Comparison of ENCODE assay signal across 29 mouse cellular contexts in the genomic region with DNA sequence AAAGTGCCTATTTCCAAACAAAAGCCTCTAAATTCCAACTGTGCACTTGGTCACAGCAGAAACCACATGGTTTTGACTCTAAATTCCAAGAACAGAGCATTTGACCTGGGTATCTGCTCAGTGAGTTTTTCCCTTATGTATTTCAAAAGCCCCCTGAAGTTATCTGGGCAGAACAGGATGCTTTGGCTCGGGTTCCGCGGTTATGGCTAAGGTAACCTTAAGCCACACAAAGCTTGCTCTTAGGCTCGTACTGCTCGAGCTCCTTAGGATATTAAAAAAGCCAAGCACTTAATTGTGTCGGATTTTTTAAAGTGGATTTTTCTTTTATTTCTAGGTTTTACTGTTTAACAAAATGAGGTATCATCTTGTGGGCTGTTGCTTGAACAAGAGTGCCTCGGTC. TPM values are rescaled to one million over a fixed set of nuclear protein-coding genes. Genes with fewer than 3 reads are reported as not detected.
DNase-seq lines count a peak whose midpoint lies in the region; ATAC-seq and TF ChIP-seq lines count a peak whose summit lies in the region.
"Had no signal": no experiment of that assay in that cellular context is flagged by ENCODE, and none has a peak within 500 bp of the region (broad histone marks: within the 10 kb centered on the region; RNA-seq: fewer than 3 reads in every experiment).

No protein-coding gene starts in this region.

- H3K4me1 ChIP-seq in MEL (ENCODE audit: control insufficient read depth in 1 of 2, insufficient read depth in 2 of 2, low read length in 2 of 2): no peaks in the 10 kb centered on the region; a peak in 1 of 4 replicates
- peaks cover 34% of the 10 kb centered on the region for H3K4me1 ChIP-seq in liver, embryonic 12.5 days
- no peaks in the 10 kb centered on the region; the same call in 1 of the 2 replicates for H3K4me1 ChIP-seq in intestine, embryonic 15.5 days (replicated peaks)
- no peaks in the 10 kb centered on the region for H3K4me1 ChIP-seq in hindbrain, embryonic 16.5 days (ENCODE audit: control insufficient read depth, insufficient read depth, low read depth, low read length)
- H3K4me1 ChIP-seq: heart, embryonic 13.5 days had no signal

- no peaks in the 10 kb centered on the region for H3K79me2 ChIP-seq in MEL (ENCODE audit: control insufficient read depth, insufficient read depth, low read length, poor library complexity)

- WGBS in liver, embryonic 12.5 days (ENCODE audit: insufficient replicate concordance): 22% methylated on average over 7 of the region's 7 CpGs
- 91% methylated on average over 7 of the region's 7 CpGs for WGBS in intestine, embryonic 15.5 days
- WGBS in hindbrain, embryonic 16.5 days: 69% methylated on average over 7 of the region's 7 CpGs

- no peak for TF ChIP-seq CTCF in MEL (IDR thresholded peaks at IDR 0.05 in 2 of 3, conservative IDR thresholded peaks at IDR 0.05 in 1 of 3; ENCODE audit: control insufficient read depth in 1 of 3, insufficient read depth in 1 of 3, low read depth in 2 of 3, low read length in 3 of 3, poor library complexity in 1 of 3, severe bottlenecking in 1 of 3)

- peak; percentile 25 for DNase-seq in MEL (ENCODE audit: low read depth, low spot score)
- peak; percentile 73 for DNase-seq in MEL-GATA-1-ER (ENCODE audit: extremely low read depth, low read depth)
- no peak for DNase-seq in spleen, postnatal 14 days (ENCODE audit: low spot score in 2 of 2)
- DNase-seq: adrenal gland, postnatal 25 days; B cell, adult 2 months; cerebellum, adult 18-20 months; cerebellum, postnatal 10 days; gastrocnemius, adult 2 months; gastrocnemius, postnatal 36 days; heart, adult 2 months; heart, postnatal 10 days; kidney, adult 2 months; kidney, postnatal 36 days; lung, adult 2 months; lung, postnatal 10 days; right cerebral cortex, postnatal 25 days; thymus, adult 2 months; thymus, postnatal 36 days had no signal

- peak overlapping the region; percentile 48 for H3K4me2 ChIP-seq in liver, embryonic 12.5 days
- H3K4me2 ChIP-seq in intestine, embryonic 15.5 days (replicated peaks): no peak overlapping the region
- H3K4me2 ChIP-seq in hindbrain, embryonic 16.5 days (ENCODE audit: low read length): no peak overlapping the region
- H3K4me2 ChIP-seq: forebrain, embryonic 15.5 days; heart, embryonic 13.5 days; hindbrain, embryonic 15.5 days; limb, embryonic 13.5 days; midbrain, embryonic 11.5 days had no signal

- no peaks in the 10 kb centered on the region for H3K9me3 ChIP-seq in MEL (replicated peaks; ENCODE audit: insufficient read depth, low read length)
- H3K9me3 ChIP-seq in liver, embryonic 12.5 days (replicated peaks): no peaks in the 10 kb centered on the region
- H3K9me3 ChIP-seq in intestine, embryonic 15.5 days: no peaks in the 10 kb centered on the region
- H3K9me3 ChIP-seq in hindbrain, embryonic 16.5 days (ENCODE audit: control insufficient read depth, low read length): no peaks in the 10 kb centered on the region
- H3K9me3 ChIP-seq: forebrain, embryonic 15.5 days; heart, embryonic 13.5 days; hindbrain, embryonic 15.5 days; limb, embryonic 13.5 days had no signal

- no peaks in the 10 kb centered on the region for H3K27me3 ChIP-seq in MEL (ENCODE audit: control insufficient read depth in 1 of 2, insufficient read depth in 2 of 2, low read length in 2 of 2)
- no peaks in the 10 kb centered on the region for H3K27me3 ChIP-seq in liver, embryonic 12.5 days (replicated peaks)
- no peaks in the 10 kb centered on the region for H3K27me3 ChIP-seq in intestine, embryonic 15.5 days (replicated peaks)
- no peaks in the 10 kb centered on the region for H3K27me3 ChIP-seq in hindbrain, embryonic 16.5 days (replicated peaks; ENCODE audit: control insufficient read depth, insufficient read depth, low read length)
- H3K27me3 ChIP-seq: forebrain, embryonic 15.5 days; heart, embryonic 13.5 days; hindbrain, embryonic 15.5 days; limb, embryonic 13.5 days had no signal

- TF ChIP-seq POLR2A in MEL (IDR thresholded peaks at IDR 0.05; ENCODE audit: control insufficient read depth in 1 of 2, insufficient read depth in 1 of 2, low read depth in 1 of 2, low read length in 2 of 2, poor library complexity in 1 of 2): no peak

- no peak for TF ChIP-seq EP300 in MEL (IDR thresholded peaks at IDR 0.05; ENCODE audit: low read depth in 1 of 2, low read length in 2 of 2)

- no peak overlapping the region for H3K4me3 ChIP-seq in MEL (ENCODE audit: control insufficient read depth in 1 of 2, insufficient read depth in 1 of 2, low read depth in 2 of 2, low read length in 2 of 2)
- peak overlapping the region; percentile 20; the same call in 1 of the 2 replicates for H3K4me3 ChIP-seq in liver, embryonic 12.5 days
- no peak overlapping the region for H3K4me3 ChIP-seq in intestine, embryonic 15.5 days (replicated peaks)
- no peak overlapping the region for H3K4me3 ChIP-seq in hindbrain, embryonic 16.5 days (ENCODE audit: low read length)
- H3K4me3 ChIP-seq: forebrain, embryonic 15.5 days; gastrocnemius, adult 2 months; heart, adult 2 months; heart, embryonic 13.5 days; hindbrain, embryonic 15.5 days; limb, embryonic 13.5 days; myocyte had no signal

- H3K36me3 ChIP-seq in MEL (ENCODE audit: control insufficient read depth in 1 of 2, insufficient read depth in 2 of 2, low read length in 2 of 2): peaks cover 0 to 3% of the 10 kb centered on the region in 2 experiments; a peak in 1 of 4 replicates
- H3K36me3 ChIP-seq in liver, embryonic 12.5 days: peaks cover 2% of the 10 kb centered on the region
- H3K36me3 ChIP-seq in intestine, embryonic 15.5 days: no peaks in the 10 kb centered on the region
- H3K36me3 ChIP-seq in hindbrain, embryonic 16.5 days (ENCODE audit: control insufficient read depth, insufficient read depth, low read length): peaks cover 2% of the 10 kb centered on the region; the same call in 1 of the 2 replicates
- H3K36me3 ChIP-seq: hindbrain, embryonic 15.5 days had no signal

- H3K27ac ChIP-seq in MEL (ENCODE audit: control insufficient read depth, low read depth, low read length): no peak overlapping the region
- no peak overlapping the region for H3K27ac ChIP-seq in liver, embryonic 12.5 days
- no peak overlapping the region for H3K27ac ChIP-seq in intestine, embryonic 15.5 days
- no peak overlapping the region for H3K27ac ChIP-seq in hindbrain, embryonic 16.5 days (ENCODE audit: low read depth, low read length)
- H3K27ac ChIP-seq: forebrain, embryonic 15.5 days; gastrocnemius, adult 2 months; heart, adult 2 months; heart, embryonic 13.5 days; hindbrain, embryonic 15.5 days; macrophage had no signal

- ATAC-seq in liver, embryonic 12.5 days: peak; percentile 77
- peak; percentile 60 for ATAC-seq in megakaryocyte progenitor cell, adult 5-6 weeks (replicated peaks; ENCODE audit: poor library complexity)
- ATAC-seq in intestine, embryonic 15.5 days: no peak
- ATAC-seq in hindbrain, embryonic 16.5 days: no peak
- ATAC-seq: forebrain, embryonic 15.5 days had no signal

- TF ChIP-seq RAD21 in MEL (IDR thresholded peaks at IDR 0.05; ENCODE audit: low read depth, low read length): no peak

- no peak overlapping the region for H3K9ac ChIP-seq in MEL (ENCODE audit: control insufficient read depth, low read depth, low read length, poor library complexity, severe bottlenecking)
- H3K9ac ChIP-seq in liver, embryonic 12.5 days: no peak overlapping the region
- no peak overlapping the region for H3K9ac ChIP-seq in intestine, embryonic 15.5 days
- H3K9ac ChIP-seq in hindbrain, embryonic 16.5 days (ENCODE audit: low read depth, low read length): no peak overlapping the region
- H3K9ac ChIP-seq: forebrain, embryonic 15.5 days; heart, embryonic 13.5 days; hindbrain, embryonic 15.5 days; limb, embryonic 13.5 days had no signal

TF ChIP-seq in MEL, 35 proteins besides CTCF, POLR2A, EP300 and RAD21:
- TF ChIP-seq MYC (IDR thresholded peaks at IDR 0.05; ENCODE audit: low read depth, low read length): no peak
- no peak for TF ChIP-seq MAZ (IDR thresholded peaks at IDR 0.05; ENCODE audit: low read depth, low read length)
- no peak for TF ChIP-seq SMC3 (IDR thresholded peaks at IDR 0.05; ENCODE audit: low read depth, low read length)
- TF ChIP-seq TBP (IDR thresholded peaks at IDR 0.05; ENCODE audit: low read depth, low read length): no peak
- TF ChIP-seq RCOR1 (IDR thresholded peaks at IDR 0.05; ENCODE audit: low read depth, low read length): no peak
- no peak for TF ChIP-seq UBTF (IDR thresholded peaks at IDR 0.05; ENCODE audit: borderline replicate concordance, insufficient read depth, low read depth, low read length)
- no peak for TF ChIP-seq ZNF384 (IDR thresholded peaks at IDR 0.05; ENCODE audit: low read depth, low read length)
- TF ChIP-seq MAFK (IDR thresholded peaks at IDR 0.05; ENCODE audit: borderline replicate concordance, low read depth, low read length): no peak
- TF ChIP-seq USF1 (IDR thresholded peaks at IDR 0.05; ENCODE audit: low read depth, low read length): no peak
- no peak for TF ChIP-seq MYB (IDR thresholded peaks at IDR 0.05; ENCODE audit: low read depth, low read length)
- no peak for TF ChIP-seq GATA1 (IDR thresholded peaks at IDR 0.05; ENCODE audit: low read depth, low read length)
- no peak for TF ChIP-seq USF2 (IDR thresholded peaks at IDR 0.05; ENCODE audit: borderline replicate concordance in 1 of 2, insufficient read depth in 1 of 2, low read depth in 1 of 2, low read length in 2 of 2)
- TF ChIP-seq MEF2A (IDR thresholded peaks at IDR 0.05; ENCODE audit: extremely low read depth, insufficient replicate concordance, low read depth, low read length, poor library complexity, severe bottlenecking): no peak
- TF ChIP-seq E2F4 (IDR thresholded peaks at IDR 0.05; ENCODE audit: borderline replicate concordance, low read depth, low read length): no peak
- no peak for TF ChIP-seq GABPA (IDR thresholded peaks at IDR 0.05; ENCODE audit: low read depth, low read length)
- TF ChIP-seq NELFE (IDR thresholded peaks at IDR 0.05; ENCODE audit: low read depth, low read length): no peak
- TF ChIP-seq ELF1 (IDR thresholded peaks at IDR 0.05; ENCODE audit: low read depth, low read length): no peak
- no peak for TF ChIP-seq ZC3H11A (IDR thresholded peaks at IDR 0.05; ENCODE audit: low read depth, low read length)

RNA-seq across cellular contexts. Expression of gene Adgra3, which starts 44.1 kb away (rescaled TPM):
- total RNA-seq in MEL (2012; rRNA removed): not detected in 2 replicates
- not detected for polyA plus RNA-seq in MEL (2012; ENCODE audit: insufficient read depth in 1 of 2, insufficient read length in 2 of 2, low read depth in 1 of 2, low replicate concordance in 2 of 2, missing spikeins in 1 of 2)
- 13.4 and 15.0 TPM in 2 replicates for polyA plus RNA-seq in liver, embryonic 12.5 days (2016; fragmentation: Nextera tagmentation; extraction: Ambion mirVana)
- 5.4 and 7.4 TPM in 2 replicates for total RNA-seq in megakaryocyte progenitor cell, adult 5-6 weeks (2015)
- 4.0 and 4.7 TPM in 2 replicates for total RNA-seq in megakaryocyte progenitor cell, adult 5-6 weeks (2017)
- polyA plus RNA-seq in intestine, embryonic 15.5 days (2015; fragmentation: Nextera tagmentation; extraction: Ambion mirVana): 19.3 and 19.4 TPM in 2 replicates
- 6.1 and 13.5 TPM in 2 replicates for polyA plus RNA-seq in hindbrain, embryonic 16.5 days (2015; fragmentation: Nextera tagmentation; extraction: Ambion mirVana)

Comparison
In these comparisons a context has a peak if more than half of its experiments do, and no peak if none do; other contexts are left out.
1. DNase-seq: peak in MEL (single experiment) and MEL-GATA-1-ER (single experiment); none in spleen, postnatal 14 days (0 of 2).
2. ATAC-seq: peak in liver, embryonic 12.5 days (single experiment) and megakaryocyte progenitor cell, adult 5-6 weeks (single experiment); none in intestine, embryonic 15.5 days (single experiment) and hindbrain, embryonic 16.5 days (single experiment).